Mouse (Mus musculus) regulatory T cell (primary cell): ENCODE results near the gene Sars2.

Experiments
- in situ Hi-C: fragments of 300-600 bp; cut with MboI, MseI; formaldehyde crosslinking; loops from one replicate; pipeline ENCODE4 v1.15.1; 2025; ENCODE audit warnings: high pct_unique_total_duplicates

Sars2 gene

DNA sequence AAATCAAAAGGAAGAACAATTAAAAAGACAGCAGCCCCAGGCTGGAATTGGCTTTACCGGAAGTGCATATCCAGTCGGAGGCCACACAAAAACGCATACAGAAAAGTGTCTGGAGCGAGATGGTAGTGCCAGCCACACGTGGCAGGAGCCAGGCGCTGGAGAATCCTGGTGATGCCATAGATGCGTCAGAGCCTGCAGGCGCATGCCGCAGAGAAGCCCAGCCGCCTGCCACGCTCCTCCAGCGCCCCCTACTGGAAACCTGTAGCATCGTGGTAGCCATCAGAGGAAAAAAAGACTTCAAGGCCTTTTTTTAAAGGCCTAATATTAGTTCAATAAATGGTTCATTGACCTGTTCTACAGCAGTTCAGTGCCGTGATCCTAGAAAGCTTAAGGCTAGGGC lies 15.2 kb upstream of the Sars2 start:
- in situ Hi-C loops = loop anchor here (5.0 kb wide), 2 partner anchors 79 to 124 kb away; no protein-coding TSS in a partner anchor

DNA sequence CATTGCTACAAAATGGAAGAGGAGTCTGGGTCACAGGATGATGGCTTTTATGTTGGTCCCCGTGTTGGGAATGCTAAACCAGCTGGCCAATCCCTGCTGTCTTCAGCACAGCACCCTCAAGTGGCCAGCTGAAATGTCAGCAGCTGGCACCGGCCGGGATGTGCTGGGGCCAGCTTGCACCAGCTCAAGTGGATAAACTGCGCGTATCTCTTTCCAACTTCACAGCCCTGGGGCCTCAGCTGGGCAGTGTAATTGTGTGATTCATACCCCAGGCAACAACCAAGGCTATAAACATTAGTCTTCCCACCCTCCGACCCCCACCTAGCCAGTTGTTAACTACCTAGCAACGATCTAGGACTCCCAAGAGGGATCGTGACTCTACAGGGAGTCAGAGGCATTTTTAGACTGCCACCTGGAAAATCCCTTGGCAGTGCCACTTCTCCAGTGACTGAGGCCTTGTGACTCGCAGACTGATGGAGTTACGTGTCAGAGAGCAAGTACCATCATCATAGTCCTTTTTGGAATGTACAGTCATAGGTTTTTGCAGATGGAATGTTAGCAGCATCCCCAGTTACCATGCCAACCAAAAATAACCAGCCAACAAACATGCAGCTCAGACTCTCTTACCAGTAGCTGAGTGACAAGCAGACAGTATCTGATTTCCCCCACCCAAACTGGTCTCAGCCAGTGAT lies 14.0 kb upstream of the Sars2 start:
- in situ Hi-C loops = loop anchor here (5.0 kb wide), 2 partner anchors 80 to 125 kb away; no protein-coding TSS in a partner anchor

DNA sequence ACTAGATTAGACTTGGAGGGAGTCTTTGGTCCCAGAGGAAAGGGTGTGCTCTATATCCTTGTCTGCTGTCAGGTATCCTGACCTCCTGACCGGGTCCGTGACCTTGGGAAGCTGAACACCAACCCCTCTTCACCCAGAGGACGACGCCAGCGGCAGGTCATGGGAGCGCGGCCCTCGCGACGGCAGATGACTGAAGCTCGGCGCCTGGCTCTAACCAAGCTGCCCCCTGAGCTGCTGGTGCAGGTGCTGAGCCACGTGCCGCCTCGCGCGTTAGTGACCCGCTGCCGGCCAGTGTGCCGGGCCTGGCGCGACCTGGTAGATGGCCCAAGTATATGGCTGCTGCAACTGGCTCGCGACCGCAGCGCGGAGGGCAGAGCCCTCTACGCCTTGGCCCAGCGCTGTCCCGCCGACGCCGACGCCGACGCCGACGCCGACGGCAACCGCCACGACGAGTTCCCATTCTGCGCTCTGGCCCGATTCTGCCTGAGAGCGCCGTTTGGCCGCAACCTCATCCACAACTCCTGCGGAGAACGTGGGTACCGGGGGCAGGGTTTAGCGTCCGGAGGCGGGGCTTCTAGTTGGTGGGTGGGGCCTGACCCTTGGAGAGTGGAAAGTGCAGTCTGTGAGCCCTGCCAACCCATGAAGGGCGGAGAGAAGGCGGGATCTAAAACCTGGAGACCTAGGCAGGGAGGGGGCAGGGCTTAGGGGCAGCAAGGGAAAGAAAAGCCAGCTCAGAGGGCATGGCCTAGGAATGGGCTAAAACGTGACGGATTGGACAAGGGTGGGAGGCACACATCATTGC lies 9.2 kb upstream of the Sars2 start:
- in situ Hi-C loops = no loop called here

DNA sequence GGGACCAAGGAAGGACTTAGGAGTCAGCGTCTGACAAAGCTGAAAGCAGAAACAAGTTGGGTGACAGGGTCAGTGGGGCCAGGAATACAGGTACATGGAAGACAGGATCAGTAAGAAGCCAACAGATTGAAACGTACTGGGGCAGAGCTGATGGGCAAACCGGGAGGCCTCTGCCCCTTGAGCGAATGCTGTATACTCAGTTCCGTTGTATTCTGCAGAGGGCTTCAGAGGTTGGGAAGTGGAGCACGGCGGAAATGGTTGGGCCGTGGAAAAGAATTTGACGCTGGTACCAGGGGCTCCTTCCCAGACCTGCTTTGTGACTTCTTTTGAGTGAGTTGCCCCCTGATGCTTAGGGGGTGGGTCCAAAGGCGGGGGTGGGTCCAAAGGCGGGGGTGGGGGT lies 8.6 kb upstream of the Sars2 start:
- in situ Hi-C loops = no loop called here

DNA sequence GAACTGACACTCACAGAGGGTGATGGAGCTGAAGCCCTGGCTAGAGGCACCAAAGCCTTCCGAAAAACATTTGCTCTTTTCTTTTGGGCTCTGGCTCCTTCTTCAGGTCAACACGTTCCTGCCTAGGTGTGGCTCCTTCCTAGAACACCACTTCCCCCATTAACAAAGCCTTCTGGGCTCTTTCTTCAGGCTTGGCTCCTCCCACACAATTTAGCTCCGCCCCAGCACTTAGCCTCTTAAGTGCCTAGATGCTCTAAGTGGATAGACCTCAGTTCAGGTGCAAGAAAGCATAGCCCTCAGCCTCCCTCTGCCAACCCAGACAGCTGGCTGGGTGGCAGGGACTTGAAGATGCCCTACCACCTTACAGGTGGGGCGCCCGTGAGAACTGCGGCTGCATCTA lies 6.1 kb upstream of the Sars2 start:
- in situ Hi-C loops = no loop called here

DNA sequence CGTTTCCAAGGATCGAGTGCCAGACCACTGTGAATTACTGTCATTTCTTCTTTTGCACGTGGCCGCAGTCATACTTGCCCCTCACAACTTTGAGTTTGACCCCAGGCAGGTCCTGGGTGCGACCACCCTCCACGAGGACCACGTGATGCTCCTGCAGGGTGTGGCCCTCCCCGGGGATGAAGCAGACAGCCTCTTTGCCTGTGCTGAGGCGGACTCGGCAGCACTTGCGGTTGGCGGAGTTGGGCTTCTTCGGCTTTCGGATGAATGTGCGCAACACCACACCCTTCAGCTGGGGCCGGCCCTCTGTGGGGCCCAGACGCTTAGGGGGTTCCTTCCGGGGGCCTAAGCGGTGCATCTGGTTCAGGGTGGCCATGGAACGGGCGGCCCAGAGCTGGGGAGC lies 2.0 kb upstream of the Sars2 start:
- in situ Hi-C loops = no loop called here

DNA sequence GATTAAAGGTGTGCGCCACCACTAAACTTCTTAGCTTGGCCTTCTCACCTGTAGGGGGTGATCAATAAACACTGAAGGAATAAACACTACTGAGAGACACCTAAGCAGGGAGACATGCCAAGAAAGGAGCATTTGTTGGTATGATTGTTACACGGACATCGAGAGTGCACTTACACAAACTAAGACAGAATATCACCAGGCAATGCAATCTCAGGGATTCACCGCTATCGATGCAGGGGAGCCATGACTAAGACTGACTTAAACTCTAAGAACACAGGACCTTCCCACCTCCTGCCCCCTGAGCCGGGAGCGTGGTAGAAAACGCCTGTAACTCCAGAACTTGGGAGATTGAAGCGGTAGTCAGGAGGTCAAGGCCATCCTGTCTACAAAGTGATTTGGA lies 843 bp upstream of the Sars2 start:
- in situ Hi-C loops = no loop called here

DNA sequence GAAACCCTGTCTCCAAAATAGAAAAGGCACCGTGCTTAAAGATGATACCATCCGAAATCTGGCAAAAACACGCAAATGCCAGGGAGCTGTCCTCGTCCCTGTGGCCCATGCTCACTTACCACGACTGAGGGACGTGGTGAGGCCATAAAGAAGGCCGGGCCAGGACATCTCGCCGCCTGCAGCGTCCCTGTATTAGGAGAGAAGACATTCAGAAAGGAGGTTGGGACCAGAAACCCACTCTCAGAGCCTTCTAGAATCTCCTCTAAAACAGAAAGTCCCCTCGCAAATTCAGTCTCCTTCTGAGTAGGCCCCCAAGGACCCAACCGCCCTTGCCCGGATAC lies 454 bp upstream of the Sars2 start:
- in situ Hi-C loops = no loop called here

DNA sequence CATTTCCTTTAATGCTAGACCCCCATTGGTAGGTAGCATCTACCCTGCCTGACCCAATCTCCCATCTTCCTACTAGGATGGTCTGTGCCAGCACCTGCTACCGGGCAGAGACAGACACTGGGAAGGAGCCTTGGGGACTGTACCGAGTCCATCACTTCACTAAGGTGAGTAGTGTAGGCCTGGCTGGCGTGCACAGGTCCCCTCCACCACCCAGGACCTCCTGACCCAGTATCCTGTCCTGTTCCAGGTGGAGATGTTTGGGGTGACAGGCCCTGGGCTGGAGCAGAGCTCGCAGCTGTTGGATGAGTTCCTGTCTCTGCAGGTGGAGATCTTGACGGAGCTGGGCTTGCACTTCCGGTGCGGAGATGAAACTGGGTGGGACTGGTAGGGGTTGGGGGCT lies 8.1 kb downstream of the Sars2 start:
- in situ Hi-C loops = no loop called here

DNA sequence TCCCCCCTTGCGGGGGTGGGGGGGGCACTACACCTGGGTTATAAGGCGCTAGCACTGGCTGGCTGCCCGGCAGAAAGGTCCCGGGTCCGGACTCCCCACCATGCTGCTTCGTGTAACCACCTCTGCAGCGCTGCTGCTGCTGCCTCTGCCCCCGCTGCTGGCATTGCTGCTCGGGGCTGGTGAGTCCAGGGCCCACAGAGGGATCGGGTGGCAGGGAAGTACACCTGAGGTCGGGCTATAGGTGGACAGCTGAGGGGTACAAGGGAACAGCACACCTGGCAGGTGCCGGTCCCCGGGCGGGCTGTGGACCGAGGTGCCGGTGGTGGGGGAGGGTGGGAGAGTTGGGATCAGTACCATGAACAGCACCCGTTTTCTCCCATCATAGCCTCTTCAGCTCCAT lies 14.3 kb downstream of the Sars2 start, which contains the start of gene Ccer2:
Gene Ccer2, plus strand, starts transcription at position 96 of the 400 bp plus-strand sequence.
- in situ Hi-C loops = no loop called here

DNA sequence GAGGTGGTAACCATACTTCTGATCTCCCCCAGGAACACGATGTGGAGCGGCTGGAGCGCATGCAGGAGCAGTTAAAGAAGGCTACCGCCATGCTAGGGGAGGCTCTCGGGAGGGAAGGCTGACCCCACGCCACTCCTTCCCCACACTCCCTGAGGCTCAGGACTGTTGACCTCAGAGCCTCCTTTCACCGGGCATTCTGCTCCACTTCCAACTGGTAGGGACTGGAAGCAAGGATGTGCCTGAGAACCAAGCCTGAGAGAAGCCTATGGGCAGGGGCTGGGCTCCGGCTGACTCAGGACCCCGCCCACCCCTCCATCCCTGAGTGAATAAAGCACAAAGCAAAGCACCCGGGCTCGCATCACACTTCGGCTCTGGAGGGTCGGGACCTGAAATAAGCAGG lies 16.8 kb downstream of the Sars2 start:
- in situ Hi-C loops = no loop called here

DNA sequence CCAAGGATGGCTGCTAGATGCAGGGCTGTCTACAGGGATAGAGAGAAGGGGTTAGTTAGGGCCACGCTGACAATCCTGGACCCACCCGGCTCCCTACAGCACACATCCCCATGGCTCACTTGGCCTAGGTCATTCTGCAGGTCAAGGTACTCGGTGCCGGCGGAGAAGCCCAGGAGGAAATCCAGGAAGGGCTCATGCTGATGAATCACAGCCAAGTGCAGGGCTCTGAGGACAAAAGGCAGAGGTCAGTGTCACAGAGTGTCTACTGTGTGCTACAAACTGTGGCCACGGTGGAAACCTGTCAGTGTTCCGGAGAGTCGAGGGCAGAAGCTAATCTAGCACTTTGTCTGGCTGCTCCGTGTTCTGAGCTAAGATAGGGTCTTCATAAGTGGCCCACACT lies 20.1 kb downstream of the Sars2 start:
- in situ Hi-C loops = no loop called here

DNA sequence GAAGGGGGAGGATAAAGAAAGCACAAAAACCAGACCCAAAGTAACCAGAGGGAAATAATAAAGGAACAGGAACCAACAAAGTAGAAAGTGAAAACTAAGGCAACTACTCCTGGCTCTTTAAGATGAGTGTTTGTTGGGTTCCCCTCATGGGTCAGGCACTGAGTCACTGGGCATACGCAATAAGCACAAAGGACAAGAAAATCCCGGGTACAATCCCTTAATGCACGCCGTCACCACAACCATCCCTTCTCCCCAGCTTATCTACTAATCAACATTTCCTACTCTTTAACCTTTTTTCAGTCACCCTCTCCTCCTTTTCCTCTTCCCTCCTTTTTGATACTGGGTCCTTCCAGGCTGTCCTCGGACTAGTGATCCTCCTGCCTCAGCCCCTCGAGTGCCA lies 23.4 kb downstream of the Sars2 start:
- in situ Hi-C loops = no loop called here

DNA sequence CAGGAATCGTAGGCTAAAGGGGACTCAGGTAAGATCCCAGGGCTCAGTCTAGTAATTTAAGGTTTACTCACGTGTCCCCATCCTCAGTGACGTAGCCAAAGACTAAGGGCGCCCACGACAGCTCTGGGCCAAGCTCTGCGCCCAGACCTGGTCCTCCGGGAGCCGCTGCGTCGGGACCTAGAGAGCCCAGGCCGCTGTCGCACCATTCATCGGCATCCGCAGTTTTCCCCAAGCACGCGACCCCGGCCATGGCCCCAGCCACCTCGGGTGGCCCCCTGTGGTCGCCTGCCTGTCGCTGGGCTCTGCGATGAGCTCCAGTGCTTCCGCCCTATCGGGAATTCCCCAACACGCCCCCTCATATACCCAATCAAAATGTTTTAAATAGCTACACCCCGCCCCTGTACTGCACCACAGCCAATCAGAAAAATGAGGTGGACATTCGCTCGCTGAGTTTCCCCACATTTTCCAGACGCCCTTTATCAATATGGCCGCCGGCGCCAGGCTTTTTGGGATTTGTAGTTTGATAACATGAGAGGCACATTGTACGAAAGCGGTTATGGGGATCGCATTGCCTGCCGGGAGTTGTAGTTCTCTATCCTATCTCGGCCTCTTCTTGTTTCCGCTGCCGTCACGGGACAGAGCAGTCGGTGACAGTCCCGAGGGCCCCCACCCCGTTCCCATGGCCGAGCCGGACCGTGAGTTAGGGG lies 24.5 kb downstream of the Sars2 start, which contains the start of gene Sirt2:
Gene Sirt2, plus strand, starts transcription at position 563 of the 707 bp plus-strand sequence.
- in situ Hi-C loops = no loop called here

DNA sequence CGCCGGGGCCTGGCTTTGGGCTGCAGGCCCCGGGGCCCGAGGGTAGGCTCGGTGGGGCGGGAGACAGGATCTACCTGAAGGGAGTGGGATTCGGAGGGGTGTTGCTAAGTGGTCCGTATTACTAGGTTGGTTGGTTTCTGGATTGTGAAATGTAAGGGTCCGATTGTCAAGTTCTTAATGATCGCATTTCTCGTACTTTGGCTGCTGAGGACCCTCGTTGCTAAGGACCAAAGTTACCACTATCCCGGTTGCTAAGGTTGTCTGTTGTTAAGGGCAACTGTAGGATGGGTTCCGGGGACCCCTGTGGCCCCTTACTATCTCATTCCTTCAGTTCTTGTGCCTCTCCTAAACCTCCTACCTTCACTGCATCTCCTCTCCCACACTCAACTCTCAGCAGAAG lies 25.1 kb downstream of the Sars2 start:
- in situ Hi-C loops = no loop called here

DNA sequence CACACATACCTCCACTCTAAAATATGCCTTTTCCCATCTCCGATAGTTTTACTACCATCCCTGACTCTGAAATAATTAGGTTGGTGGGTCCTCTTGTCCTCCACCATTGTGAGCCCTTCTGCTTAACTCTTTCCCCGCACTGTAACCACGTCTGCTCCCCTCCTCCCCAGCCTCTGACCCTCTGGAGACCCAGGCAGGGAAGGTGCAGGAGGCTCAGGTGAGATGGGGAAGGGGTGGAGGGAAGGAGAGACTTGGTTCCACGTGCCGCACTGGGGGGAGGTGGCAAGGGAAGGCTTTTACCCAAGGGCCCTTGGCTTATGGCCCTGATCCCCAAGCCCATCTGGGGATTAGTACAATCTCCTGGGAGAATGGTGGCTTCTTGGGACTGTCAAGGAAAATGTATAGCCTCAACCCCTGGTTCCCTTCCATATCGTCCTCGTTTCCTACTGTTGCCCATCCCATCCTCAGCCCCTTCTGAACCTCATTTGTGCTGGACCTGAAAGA lies 25.7 kb downstream of the Sars2 start, which contains the start of gene Nfkbib:
Gene Nfkbib, minus strand, starts transcription at position 51 of the 504 bp plus-strand sequence.
- in situ Hi-C loops = no loop called here

DNA sequence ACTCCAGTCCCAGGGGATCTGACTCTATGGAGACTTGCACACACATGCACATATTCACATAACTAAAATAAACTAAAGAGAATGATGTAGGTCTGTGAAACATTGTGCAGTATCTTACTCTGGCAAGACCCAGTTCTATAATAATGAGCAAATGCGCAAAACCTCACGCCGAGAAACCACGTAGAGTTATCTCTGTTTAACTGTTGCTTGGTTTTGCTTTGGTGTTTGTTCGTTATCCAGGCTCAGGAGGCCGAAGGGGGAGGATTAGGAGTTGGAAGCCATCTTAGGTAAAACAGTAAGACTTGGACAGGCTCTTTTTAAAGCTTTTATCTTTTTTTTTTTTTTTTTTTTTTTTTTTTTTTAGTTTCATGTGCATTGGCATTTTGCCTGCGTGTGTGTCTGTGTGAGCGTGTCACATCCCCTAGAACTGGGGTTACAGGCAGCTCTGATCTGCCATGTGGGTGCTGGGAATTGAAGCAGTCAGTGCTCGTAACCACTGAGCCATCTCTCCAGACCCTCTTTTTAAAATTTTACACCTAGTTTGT lies 27.7 kb downstream of the Sars2 start:
- in situ Hi-C loops = no loop called here

DNA sequence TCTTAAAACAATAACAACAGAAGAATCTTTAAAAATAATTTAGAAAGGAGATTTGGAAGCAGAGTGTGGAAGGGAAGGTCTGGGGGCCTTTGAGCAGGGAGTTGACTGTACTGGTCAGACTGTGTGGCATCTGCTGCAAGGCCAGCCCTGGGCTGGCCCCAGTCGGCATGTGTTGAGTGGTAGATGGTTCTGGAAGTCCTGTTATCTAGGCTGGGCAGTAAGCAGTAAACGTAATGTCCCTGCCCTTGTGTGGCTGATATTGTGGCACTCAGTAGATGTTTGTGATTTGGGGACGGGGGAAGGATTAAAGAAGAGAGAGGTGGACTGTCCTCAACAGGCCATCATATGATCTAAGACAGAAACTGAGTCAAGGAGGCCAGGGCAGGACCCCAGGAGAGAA lies 28.5 kb downstream of the Sars2 start:
- in situ Hi-C loops = no loop called here

DNA sequence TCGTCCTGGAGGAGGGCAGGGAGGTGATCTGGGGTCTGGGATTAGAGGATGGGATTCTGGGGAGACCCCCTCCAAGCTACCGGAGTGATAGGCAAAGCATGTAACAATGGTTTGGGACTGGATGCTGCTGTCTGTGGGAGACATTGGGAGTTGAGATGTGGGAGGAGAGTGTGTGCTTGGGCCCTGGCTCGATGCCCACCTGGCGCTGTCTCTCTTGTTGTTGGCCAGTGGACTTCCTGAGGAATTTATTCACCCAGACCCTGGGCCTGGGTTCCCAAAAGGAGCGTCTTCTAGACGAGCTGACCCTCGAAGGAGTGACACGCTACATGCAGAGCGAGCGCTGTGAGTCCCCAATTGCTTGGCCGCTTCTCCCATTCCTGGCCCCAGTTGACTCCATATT lies 30.1 kb downstream of the Sars2 start:
- in situ Hi-C loops = no loop called here

DNA sequence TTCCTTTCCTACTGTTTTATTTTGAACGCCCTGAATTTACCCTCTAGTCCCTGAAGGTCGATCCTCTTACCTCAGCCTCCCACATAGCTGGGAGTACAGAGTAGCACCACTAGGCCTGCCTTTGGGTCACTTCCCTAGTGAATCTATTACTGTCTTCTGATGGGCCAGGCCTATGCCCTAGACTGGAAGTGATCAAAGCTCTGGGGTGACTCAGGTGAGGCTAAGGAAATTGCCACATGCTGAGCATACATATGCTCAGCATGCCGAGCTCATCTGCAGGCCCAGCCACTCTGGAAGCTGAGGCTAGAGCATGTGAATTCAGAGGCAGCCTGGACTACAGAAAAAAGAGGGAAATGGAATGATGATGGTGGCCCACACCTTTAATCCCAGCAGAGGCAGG lies 31.4 kb downstream of the Sars2 start:
- in situ Hi-C loops = no loop called here

DNA sequence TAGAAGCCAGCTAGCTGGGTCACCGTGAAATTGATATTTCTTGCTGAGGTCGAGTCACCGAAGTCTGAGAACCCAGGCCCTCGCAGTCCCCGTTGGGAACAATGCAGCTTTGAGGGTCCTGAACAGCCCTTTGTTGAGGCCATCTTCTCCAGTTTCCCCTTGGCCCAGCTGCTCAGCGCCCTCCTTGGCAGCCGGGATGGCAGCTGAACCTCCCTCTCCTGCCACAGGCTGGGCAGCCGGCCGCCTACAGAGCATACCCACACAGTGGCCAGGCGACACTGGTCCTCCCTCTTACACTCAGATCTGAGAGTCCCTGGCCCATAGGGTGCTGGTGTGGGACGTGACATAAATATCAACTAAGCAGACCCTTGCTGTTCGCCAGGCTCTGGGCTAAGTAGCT lies 32.4 kb downstream of the Sars2 start:
- in situ Hi-C loops = no loop called here

DNA sequence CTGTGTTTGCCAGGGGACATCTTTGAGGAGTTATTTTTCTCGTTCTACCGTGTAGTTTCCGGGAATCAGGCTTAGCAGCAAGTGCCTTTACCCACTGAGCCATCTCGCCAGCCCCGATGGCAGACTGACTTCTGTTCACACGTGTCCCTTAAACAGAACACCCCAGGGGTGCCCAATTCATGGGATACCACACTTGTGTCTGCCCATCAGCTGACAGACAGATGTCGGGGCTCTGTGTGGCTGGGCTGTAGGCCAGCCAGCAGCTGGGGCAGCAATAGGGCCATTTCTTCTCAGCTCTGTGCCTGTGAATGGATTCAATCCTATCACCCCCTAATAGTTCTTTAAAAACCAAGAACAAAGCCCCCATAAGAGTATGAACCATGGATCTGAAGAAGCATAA lies 33.3 kb downstream of the Sars2 start:
- in situ Hi-C loops = no loop called here
